Mouse (Mus musculus): Measurements from ENCODE around the gene Vdac2. TPM values are rescaled to one million over a fixed set of nuclear protein-coding genes. Genes with fewer than 3 reads are reported as not detected.

Vdac2 gene
- total and polyA plus RNA-seq, 3 experiments: 228 to 506 (median 441) TPM

- TF ChIP-seq POLR2A (IDR thresholded peaks at IDR 0.05; ENCODE audit: insufficient read depth, low read depth, low read length): no peak
- TF ChIP-seq CTCF (IDR thresholded peaks at IDR 0.05): no peak
- no peak for TF ChIP-seq EP300 (IDR thresholded peaks at IDR 0.05; ENCODE audit: insufficient read depth, low read depth, low read length)
- intact Hi-C loops (cut with DNase I): no loop called here
- Histone ChIP-seq H3K36me3 (ENCODE audit: control insufficient read depth, insufficient read depth, low read length) (no peaks in the 10 kb centered on the region), H3K9ac (ENCODE audit: low read depth, low read length) (no peak overlapping the region), H3K27me3 (ENCODE audit: control insufficient read depth, insufficient read depth, low read length) (no peaks in the 10 kb centered on the region), H3K4me3 (no peak overlapping the region), H3K27ac (no peak overlapping the region), H3K4me1 (ENCODE audit: control insufficient read depth, insufficient read depth, low read length) (no peaks in the 10 kb centered on the region), H3K79me2 (replicated peaks; ENCODE audit: control insufficient read depth, insufficient read depth, low read length) (no peaks in the 10 kb centered on the region)
- DNase-seq: no peak
- 74% methylated on average over 3 of the region's 3 CpGs for WGBS
Measured at GRCm38 (mm10) chr14:21806631-21807160, 18.3 kb upstream of the Vdac2 start.

- no peak for DNase-seq
- Histone ChIP-seq H3K27ac (no peak overlapping the region), H3K27me3 (ENCODE audit: control insufficient read depth, insufficient read depth, low read length) (no peaks in the 10 kb centered on the region), H3K9ac (ENCODE audit: low read depth, low read length) (no peak overlapping the region), H3K79me2 (replicated peaks; ENCODE audit: control insufficient read depth, insufficient read depth, low read length) (no peaks in the 10 kb centered on the region), H3K36me3 (ENCODE audit: control insufficient read depth, insufficient read depth, low read length) (no peaks in the 10 kb centered on the region), H3K4me3 (no peak overlapping the region), H3K4me1 (ENCODE audit: control insufficient read depth, insufficient read depth, low read length) (peaks cover 2% of the 10 kb centered on the region; the same call in 1 of the 2 replicates)
- intact Hi-C loops (cut with DNase I): no loop called here
- 76% methylated on average over 8 of the region's 8 CpGs for WGBS
- TF ChIP-seq EP300 (IDR thresholded peaks at IDR 0.05; ENCODE audit: insufficient read depth, low read depth, low read length) (no peak), POLR2A (IDR thresholded peaks at IDR 0.05; ENCODE audit: insufficient read depth, low read depth, low read length) (no peak), CTCF (IDR thresholded peaks at IDR 0.05) (no peak)
Measured at GRCm38 (mm10) chr14:21808208-21808922, 16.7 kb upstream of the Vdac2 start.

- H3K36me3 ChIP-seq (ENCODE audit: control insufficient read depth, insufficient read depth, low read length): no peaks in the 10 kb centered on the region
- WGBS: 98% methylated on average over 2 of the region's 2 CpGs
- H3K79me2 ChIP-seq (replicated peaks; ENCODE audit: control insufficient read depth, insufficient read depth, low read length): no peaks in the 10 kb centered on the region
- TF ChIP-seq EP300 (IDR thresholded peaks at IDR 0.05; ENCODE audit: insufficient read depth, low read depth, low read length): no peak
- TF ChIP-seq POLR2A (IDR thresholded peaks at IDR 0.05; ENCODE audit: insufficient read depth, low read depth, low read length): no peak
- H3K4me3 ChIP-seq: no peak overlapping the region
- no peaks in the 10 kb centered on the region for H3K27me3 ChIP-seq (ENCODE audit: control insufficient read depth, insufficient read depth, low read length)
- intact Hi-C loops (cut with DNase I): no loop called here
- H3K9ac ChIP-seq (ENCODE audit: low read depth, low read length): no peak overlapping the region
- peaks cover 2% of the 10 kb centered on the region; the same call in 1 of the 2 replicates for H3K4me1 ChIP-seq (ENCODE audit: control insufficient read depth, insufficient read depth, low read length)
- DNase-seq: no peak
- H3K27ac ChIP-seq: no peak overlapping the region
Measured at GRCm38 (mm10) chr14:21809418-21809817, 15.6 kb upstream of the Vdac2 start.

- intact Hi-C loops (cut with DNase I): no loop called here
Measured at GRCm38 (mm10) chr14:21811301-21811700, 13.7 kb upstream of the Vdac2 start.

GRCm38 (mm10) chr14:21811744-21812393, 13.2 kb upstream of the Vdac2 start:
- WGBS: 47% methylated on average over 10 of the region's 10 CpGs

More at GRCm38 (mm10) chr14:21811301-21811700, 13.7 kb upstream of the Vdac2 start:
- H3K4me3 ChIP-seq: no peak overlapping the region
- H3K36me3 ChIP-seq (ENCODE audit: control insufficient read depth, insufficient read depth, low read length): no peaks in the 10 kb centered on the region
- 92% methylated on average over 4 of the region's 4 CpGs for WGBS
- H3K79me2 ChIP-seq (replicated peaks; ENCODE audit: control insufficient read depth, insufficient read depth, low read length): no peaks in the 10 kb centered on the region
- H3K27me3 ChIP-seq (ENCODE audit: control insufficient read depth, insufficient read depth, low read length): no peaks in the 10 kb centered on the region
- no peak overlapping the region for H3K27ac ChIP-seq
- peaks cover 2% of the 10 kb centered on the region; the same call in 1 of the 2 replicates for H3K4me1 ChIP-seq (ENCODE audit: control insufficient read depth, insufficient read depth, low read length)
- TF ChIP-seq EP300 (IDR thresholded peaks at IDR 0.05; ENCODE audit: insufficient read depth, low read depth, low read length) (no peak), CTCF (IDR thresholded peaks at IDR 0.05) (no peak), POLR2A (IDR thresholded peaks at IDR 0.05; ENCODE audit: insufficient read depth, low read depth, low read length) (no peak)
- DNase-seq: no peak
- no peak overlapping the region for H3K9ac ChIP-seq (ENCODE audit: low read depth, low read length)

More at GRCm38 (mm10) chr14:21811744-21812393, 13.2 kb upstream of the Vdac2 start:
- Histone ChIP-seq H3K27ac (no peak overlapping the region), H3K36me3 (ENCODE audit: control insufficient read depth, insufficient read depth, low read length) (no peaks in the 10 kb centered on the region), H3K79me2 (replicated peaks; ENCODE audit: control insufficient read depth, insufficient read depth, low read length) (no peaks in the 10 kb centered on the region), H3K4me3 (no peak overlapping the region), H3K27me3 (ENCODE audit: control insufficient read depth, insufficient read depth, low read length) (no peaks in the 10 kb centered on the region), H3K4me1 (ENCODE audit: control insufficient read depth, insufficient read depth, low read length) (peaks cover 2% of the 10 kb centered on the region; the same call in 1 of the 2 replicates), H3K9ac (ENCODE audit: low read depth, low read length) (no peak overlapping the region)
- no peak for DNase-seq
- no peak for TF ChIP-seq POLR2A (IDR thresholded peaks at IDR 0.05; ENCODE audit: insufficient read depth, low read depth, low read length)
- no peak for TF ChIP-seq EP300 (IDR thresholded peaks at IDR 0.05; ENCODE audit: insufficient read depth, low read depth, low read length)
- TF ChIP-seq CTCF (IDR thresholded peaks at IDR 0.05): no peak
- intact Hi-C loops (cut with DNase I): loop anchor here (1.0 to 2.0 kb wide), 2 partner anchors 19 to 36 kb away; partner anchors contain the start of gene Comtd1
